Mouse (Mus musculus) forebrain, postnatal 0 days (tissue): Measurements from ENCODE around the gene Slc26a9. TPM values are rescaled to one million over a fixed set of nuclear protein-coding genes. Genes with fewer than 3 reads are reported as not detected.

ENCODE experiments used
- ATAC-seq: fragments of 200-750 bp; cut with Nextera tagmentation; 2 replicates; pipeline ENCODE4 v1.8.0; 2017; ENCODE audit warnings: mild to moderate bottlenecking, moderate library complexity
- DNase-seq: peaks from one replicate; pipeline ENCODE4 v3.0.0-alpha.2; 2015
- H3K27ac ChIP-seq: fragments of 300-500 bp; sonication (generic); 2 replicates; pipeline ENCODE4 v1.5.1; 2014; ENCODE audit warnings: low read depth, mild to moderate bottlenecking, antibody characterized with exemption, low read length, moderate library complexity, mixed read lengths
- H3K27me3 ChIP-seq: fragments of 300-500 bp; sonication (generic); 2 replicates; pipeline ENCODE4 v1.6.1; 2014; ENCODE audit warnings: mild to moderate bottlenecking, low read length, mixed read lengths; ENCODE audit not compliant: insufficient read depth
- H3K36me3 ChIP-seq: fragments of 300-500 bp; sonication (generic); 2 replicates; pipeline ENCODE4 v1.6.1; 2014; ENCODE audit warnings: mild to moderate bottlenecking, moderate library complexity; ENCODE audit not compliant: insufficient read depth
- H3K4me1 ChIP-seq: fragments of 300-500 bp; sonication (generic); 2 replicates; pipeline ENCODE4 v1.6.1; 2014; ENCODE audit warnings: antibody characterized with exemption; ENCODE audit not compliant: insufficient read depth
- H3K4me2 ChIP-seq: fragments of 300-500 bp; sonication (generic); 2 replicates; pipeline ENCODE4 v1.6.1; 2014; ENCODE audit warnings: low read depth, mild to moderate bottlenecking, moderate library complexity
- H3K4me3 ChIP-seq: fragments of 300-500 bp; sonication (generic); 2 replicates; pipeline ENCODE4 v1.5.1; 2014; ENCODE audit warnings: low read depth, low read length, mixed read lengths
- H3K9ac ChIP-seq: fragments of 300-500 bp; sonication (generic); 2 replicates; pipeline ENCODE4 v1.6.1; 2014; ENCODE audit warnings: mild to moderate bottlenecking
- H3K9me3 ChIP-seq: fragments of 300-500 bp; sonication (generic); 2 replicates; pipeline ENCODE4 v1.6.1; 2016; ENCODE audit warnings: low read length
- CTCF ChIP-seq: sonication (generic); IDR thresholded peaks from 2 replicates; pipeline ENCODE4 v1.5.1; 2016; ENCODE audit warnings: antibody characterized with exemption, control low read depth, low read depth
- WGBS: fragments of 180-500 bp; shearing (Covaris S2); extraction: QIAGEN DNeasy Blood & Tissue Kit; methylation state at CpG from one replicate; pipeline ENCODE4 v1.1.7; 2014; 5-methylcytosine and 5-hydroxymethylcytosine counted together
- polyA plus RNA-seq: library from polyadenylated mRNA; unstranded; fragments of >200 nt; fragmentation: Nextera tagmentation; extraction: Ambion mirVana; gene quantifications from 2 replicates; pipeline ENCODE4 v1.2.1, GENCODE M21; 2015
- total RNA-seq: library from RNA; depleted of rRNA; stranded (reverse); fragments of >200 nt; gene quantifications from 2 replicates; pipeline ENCODE4 v1.2.3, GENCODE M21; 2014

Gene Slc26a9
- total and polyA plus RNA-seq, 2 experiments from 2014 or later = 0.15 to 0.67 TPM

GRCm38 (mm10) chr1:131737269-131737668, 6.6 kb upstream of the Slc26a9 start:
- no peak overlapping the region for H3K4me3 ChIP-seq
- H3K4me2 ChIP-seq = no peak overlapping the region
- TF ChIP-seq CTCF = no peak
- no peak overlapping the region for H3K9ac ChIP-seq
- no peaks in the 10 kb centered on the region for H3K9me3 ChIP-seq
- no peaks in the 10 kb centered on the region for H3K27me3 ChIP-seq
- 29% methylated on average over 5 of the region's 5 CpGs for WGBS
- 0 out of 2 replicates have a peak overlapping the region, but pooled peaks have one; percentile 40 for H3K27ac ChIP-seq
- DNase-seq (peak; percentile 77), ATAC-seq (peak; percentile 85)
- H3K36me3 ChIP-seq = no peaks in the 10 kb centered on the region
- 0 out of 2 replicates have a peak, but pooled peaks cover 7% of the 10 kb centered on the region for H3K4me1 ChIP-seq

- no peaks in the 10 kb centered on the region for H3K27me3 ChIP-seq
- no peak overlapping the region for H3K27ac ChIP-seq
- DNase-seq = no peak
- H3K4me1 ChIP-seq = 0 out of 2 replicates have a peak, but pooled peaks cover 7% of the 10 kb centered on the region
- WGBS = 88% methylated on average over 1 of the region's 1 CpGs
- ATAC-seq = no peak
- no peaks in the 10 kb centered on the region for H3K36me3 ChIP-seq
- H3K9ac ChIP-seq = no peak overlapping the region
- TF ChIP-seq CTCF = no peak
- no peak overlapping the region for H3K4me2 ChIP-seq
- no peak overlapping the region for H3K4me3 ChIP-seq
- H3K9me3 ChIP-seq = no peaks in the 10 kb centered on the region
These were observed 5.1 kb upstream of the Slc26a9 start for GRCm38 (mm10) chr1:131738760-131739159.

GRCm38 (mm10) chr1:131739481-131740160, 4.2 kb upstream of the Slc26a9 start:
- H3K4me1 ChIP-seq = 0 out of 2 replicates have a peak, but pooled peaks cover 7% of the 10 kb centered on the region
- DNase-seq (no peak), ATAC-seq (no peak)
- TF ChIP-seq CTCF = no peak
- 92% methylated on average over 9 of the region's 9 CpGs for WGBS
- H3K4me2 ChIP-seq = no peak overlapping the region
- H3K27ac ChIP-seq = no peak overlapping the region
- no peaks in the 10 kb centered on the region for H3K36me3 ChIP-seq
- no peak overlapping the region for H3K4me3 ChIP-seq
- no peaks in the 10 kb centered on the region for H3K27me3 ChIP-seq
- no peak overlapping the region for H3K9ac ChIP-seq
- no peaks in the 10 kb centered on the region for H3K9me3 ChIP-seq

GRCm38 (mm10) chr1:131745391-131745790, 1.6 kb downstream of the Slc26a9 start:
- Histone ChIP-seq H3K27me3 (no peaks in the 10 kb centered on the region), H3K4me3 (no peak overlapping the region), H3K36me3 (no peaks in the 10 kb centered on the region), H3K27ac (no peak overlapping the region), H3K4me2 (no peak overlapping the region), H3K4me1 (no peaks in the 10 kb centered on the region), H3K9ac (no peak overlapping the region), H3K9me3 (no peaks in the 10 kb centered on the region)
- DNase-seq (no peak), ATAC-seq (no peak)
- 68% methylated on average over 5 of the region's 5 CpGs for WGBS
- no peak for TF ChIP-seq CTCF

GRCm38 (mm10) chr1:131747761-131748160, 3.9 kb downstream of the Slc26a9 start:
- Histone ChIP-seq H3K36me3 (no peaks in the 10 kb centered on the region), H3K9me3 (no peaks in the 10 kb centered on the region), H3K27me3 (no peaks in the 10 kb centered on the region), H3K27ac (no peak overlapping the region), H3K4me1 (no peaks in the 10 kb centered on the region), H3K9ac (no peak overlapping the region), H3K4me2 (no peak overlapping the region), H3K4me3 (no peak overlapping the region)
- 54% methylated on average over 2 of the region's 2 CpGs for WGBS
- DNase-seq (no peak), ATAC-seq (no peak)
- no peak for TF ChIP-seq CTCF

GRCm38 (mm10) chr1:131748636-131749035, 4.8 kb downstream of the Slc26a9 start:
- no peaks in the 10 kb centered on the region for H3K36me3 ChIP-seq
- H3K27ac ChIP-seq = no peak overlapping the region
- H3K27me3 ChIP-seq = no peaks in the 10 kb centered on the region
- no peak overlapping the region for H3K4me3 ChIP-seq
- ATAC-seq (no peak), DNase-seq (no peak)
- H3K9ac ChIP-seq = no peak overlapping the region
- WGBS = 80% methylated on average over 2 of the region's 2 CpGs
- H3K4me1 ChIP-seq = no peaks in the 10 kb centered on the region
- H3K9me3 ChIP-seq = no peaks in the 10 kb centered on the region
- TF ChIP-seq CTCF = no peak
- H3K4me2 ChIP-seq = no peak overlapping the region

- no peaks in the 10 kb centered on the region for H3K27me3 ChIP-seq
- no peak for ATAC-seq
- no peaks in the 10 kb centered on the region for H3K36me3 ChIP-seq
- 80% methylated on average over 15 of the region's 15 CpGs for WGBS
- no peak overlapping the region for H3K9ac ChIP-seq
- TF ChIP-seq CTCF = no peak
- H3K4me1 ChIP-seq = no peaks in the 10 kb centered on the region
- H3K27ac ChIP-seq = no peak overlapping the region
- H3K9me3 ChIP-seq = no peaks in the 10 kb centered on the region
- H3K4me3 ChIP-seq = no peak overlapping the region
- no peak for DNase-seq
- no peak overlapping the region for H3K4me2 ChIP-seq
These were observed 6.1 kb downstream of the Slc26a9 start for GRCm38 (mm10) chr1:131749706-131750545.
